ENCODE assay signal across 23 mouse cellular contexts in the genomic region with DNA sequence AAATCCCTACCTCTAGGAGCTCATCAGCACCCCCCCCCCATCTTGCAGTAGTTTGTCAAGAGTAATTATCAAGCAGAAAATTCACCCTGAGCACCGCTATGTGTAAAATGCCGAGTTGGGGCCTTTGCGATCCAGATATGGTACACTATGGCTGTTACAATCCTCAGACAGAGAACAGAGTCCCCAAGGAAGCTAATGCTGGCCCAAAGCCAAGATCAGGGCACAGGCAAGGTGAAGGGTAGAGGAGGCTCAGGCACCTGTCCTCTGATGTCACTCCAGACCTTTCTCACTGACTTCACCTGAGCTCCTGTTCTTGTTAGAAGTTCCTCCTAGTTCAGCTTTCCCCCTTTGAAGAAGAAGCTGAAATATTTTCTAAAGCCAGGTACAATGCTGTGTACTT.
"Had no signal": no experiment of that assay in that cellular context is flagged by ENCODE, and none has a peak within 500 bp of the region (broad histone marks: within the 10 kb centered on the region; RNA-seq: fewer than 3 reads in every experiment).

No protein-coding gene starts in this region.

- H3K9ac ChIP-seq: heart, embryonic 12.5 days; hindbrain, embryonic 13.5 days; kidney, embryonic 15.5 days; limb, embryonic 12.5 days; liver, embryonic 13.5 days; liver, embryonic 15.5 days had no signal

- H3K4me3 ChIP-seq: gastrocnemius, adult 2 months; heart, embryonic 10.5 days; heart, embryonic 12.5 days; hindbrain, embryonic 13.5 days; kidney, embryonic 15.5 days; limb, embryonic 10.5 days; limb, embryonic 12.5 days; liver, embryonic 13.5 days; liver, embryonic 15.5 days had no signal

- H3K4me2 ChIP-seq: heart, embryonic 12.5 days; hindbrain, embryonic 13.5 days; kidney, embryonic 15.5 days; limb, embryonic 12.5 days; liver, embryonic 11.5 days; liver, embryonic 13.5 days; liver, embryonic 15.5 days had no signal

- H3K27me3 ChIP-seq: heart, embryonic 12.5 days; hindbrain, embryonic 13.5 days; kidney, embryonic 15.5 days; limb, embryonic 12.5 days; liver, embryonic 13.5 days; liver, embryonic 15.5 days had no signal

- H3K27ac ChIP-seq: gastrocnemius, adult 2 months; heart, embryonic 10.5 days; kidney, embryonic 15.5 days; limb, embryonic 10.5 days; limb, embryonic 12.5 days; liver, embryonic 13.5 days; liver, embryonic 15.5 days had no signal

- H3K9me3 ChIP-seq: heart, embryonic 10.5 days; heart, embryonic 12.5 days; hindbrain, embryonic 13.5 days; kidney, embryonic 15.5 days; limb, embryonic 10.5 days; limb, embryonic 12.5 days; liver, embryonic 13.5 days; liver, embryonic 15.5 days had no signal

- H3K36me3 ChIP-seq: heart, embryonic 10.5 days; heart, embryonic 12.5 days; hindbrain, embryonic 13.5 days; kidney, embryonic 15.5 days; limb, embryonic 10.5 days; limb, embryonic 12.5 days; liver, embryonic 13.5 days; liver, embryonic 15.5 days had no signal

- ATAC-seq: inflammation-experienced regulatory T-cells, adult 6 months had no signal

- H3K4me1 ChIP-seq: heart, embryonic 10.5 days; heart, embryonic 12.5 days; kidney, embryonic 15.5 days; limb, embryonic 10.5 days; limb, embryonic 12.5 days; liver, embryonic 13.5 days; liver, embryonic 15.5 days had no signal

- DNase-seq: gastrocnemius, adult 2 months; gastrocnemius, postnatal 10 days; gastrocnemius, postnatal 25 days; heart, adult 18-20 months; heart, postnatal 10 days; heart, postnatal 4 days; kidney, adult 11 months; kidney, adult 2 months; kidney, adult 9 months; kidney, postnatal 14 days; layer of hippocampus, adult 9-11 months; layer of hippocampus, postnatal 36 days; liver; liver, embryonic 13.5 days had no signal
